Mouse (Mus musculus): ENCODE results near the gene Kif6. TPM values are rescaled to one million over a fixed set of nuclear protein-coding genes. Genes with fewer than 3 reads are reported as not detected.

The Kif6 gene
- polyA plus RNA-seq (2015; fragmentation: Nextera tagmentation; extraction: Ambion mirVana), result 2.2 and 2.5 TPM in 2 replicates

DNA sequence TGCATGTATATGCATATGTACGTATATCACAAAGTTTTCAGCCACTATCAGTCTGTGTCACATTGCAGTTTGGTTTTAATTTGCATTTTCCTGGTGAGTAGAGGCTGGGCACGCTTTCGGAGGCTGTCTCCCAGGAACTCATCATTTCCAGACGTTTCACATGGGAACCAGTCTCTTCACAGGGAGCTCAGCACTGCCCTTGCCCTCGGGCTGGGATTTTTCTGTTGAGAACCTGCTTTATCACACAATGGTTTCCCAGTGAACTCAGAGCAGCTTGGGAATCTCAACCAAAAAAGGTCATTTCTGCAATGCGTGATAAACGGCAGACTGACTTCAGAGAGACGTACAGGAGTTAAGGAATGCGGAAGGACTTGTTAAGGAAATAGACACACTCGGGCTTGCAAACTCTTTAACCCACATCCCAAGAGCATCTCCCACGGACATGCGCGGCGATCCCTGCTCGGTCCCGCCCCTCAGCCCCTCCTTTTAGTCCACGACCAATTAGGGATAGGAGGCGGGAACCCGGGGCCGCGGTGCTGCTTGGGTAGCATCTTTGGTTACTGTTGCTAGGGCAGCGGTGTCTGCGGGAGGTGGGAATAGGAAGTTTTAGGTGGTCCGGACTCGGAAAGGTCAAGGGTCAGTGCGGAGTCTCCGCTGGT lies at the start of gene Kif6:
Gene Kif6, plus strand, starts transcription at position 560 of the 659 bp plus-strand sequence.
- ATAC-seq, result peak; percentile 99
- Histone ChIP-seq H3K4me1 (ENCODE audit: control insufficient read depth, insufficient read depth, low read length) (peaks cover 10% of the 10 kb centered on the region), H3K27me3 (ENCODE audit: control insufficient read depth, insufficient read depth, low read depth, low read length) (no peaks in the 10 kb centered on the region; the same call in 1 of the 2 replicates), H3K36me3 (ENCODE audit: control insufficient read depth, insufficient read depth, low read length) (no peaks in the 10 kb centered on the region), H3K9me3 (replicated peaks; ENCODE audit: control insufficient read depth, low read length, poor library complexity, severe bottlenecking) (no peaks in the 10 kb centered on the region), H3K27ac (ENCODE audit: low read length) (peak within 1 kb of the TSS; percentile 48), H3K9ac (ENCODE audit: low read depth, low read length) (peak within 1 kb of the TSS; percentile 64), H3K4me2 (ENCODE audit: low read length) (peak within 1 kb of the TSS; percentile 96), H3K4me3 (ENCODE audit: low read depth, low read length) (peak within 1 kb of the TSS; percentile 60)
- WGBS, result 2% methylated on average over 27 of the region's 27 CpGs

DNA sequence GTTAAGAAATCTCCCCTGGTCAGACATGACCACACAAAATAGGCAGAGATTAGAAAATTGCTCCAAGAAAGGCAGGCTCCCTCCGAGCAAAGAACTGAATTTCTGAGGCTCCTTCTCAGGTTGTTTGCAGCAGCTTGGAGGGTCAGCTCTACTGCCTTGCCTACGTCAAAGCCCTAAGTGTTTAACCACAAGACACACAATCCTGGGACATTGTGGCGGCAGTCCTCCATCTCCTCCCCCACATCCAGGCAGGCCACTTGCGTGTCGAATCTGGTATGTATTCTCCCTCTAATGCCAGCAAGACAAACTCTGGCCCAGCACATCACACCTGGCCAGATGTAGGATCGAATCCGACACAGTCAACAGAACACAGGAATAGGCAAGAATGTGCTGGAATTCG lies 46.2 kb upstream of the Kif6 start:
- 88% methylated on average over 8 of the region's 8 CpGs for WGBS
- Histone ChIP-seq H3K27ac (ENCODE audit: low read length) (no peak overlapping the region), H3K27me3 (ENCODE audit: control insufficient read depth, insufficient read depth, low read depth, low read length) (peaks cover under 1% of the 10 kb centered on the region), H3K4me3 (ENCODE audit: low read depth, low read length) (no peak overlapping the region), H3K36me3 (ENCODE audit: control insufficient read depth, insufficient read depth, low read length) (no peaks in the 10 kb centered on the region), H3K4me1 (ENCODE audit: control insufficient read depth, insufficient read depth, low read length) (peaks cover 8% of the 10 kb centered on the region), H3K4me2 (ENCODE audit: low read length) (no peak overlapping the region), H3K9ac (ENCODE audit: low read depth, low read length) (no peak overlapping the region), H3K9me3 (replicated peaks; ENCODE audit: control insufficient read depth, low read length, poor library complexity, severe bottlenecking) (0 out of 2 replicates have a peak, but pooled peaks cover 2% of the 10 kb centered on the region)
- ATAC-seq, result no peak

DNA sequence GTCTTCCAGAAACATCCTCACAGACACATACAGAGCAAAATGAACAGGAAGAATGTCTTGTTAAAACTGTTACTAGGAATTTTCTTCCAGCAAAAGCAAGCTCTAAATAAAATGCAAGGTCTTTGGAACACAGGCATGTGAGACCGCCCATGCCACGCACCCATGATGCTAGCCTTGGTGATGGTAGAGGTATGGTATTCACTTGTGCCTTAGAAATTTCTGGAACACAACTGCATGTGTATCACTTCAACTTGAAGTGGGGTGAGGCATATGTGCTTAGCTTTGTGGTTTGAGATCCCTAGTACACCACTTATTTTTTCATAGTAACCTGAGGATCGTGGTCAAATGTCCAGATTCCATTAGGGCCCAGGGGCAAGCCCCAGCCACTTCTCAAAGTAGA lies 37.6 kb upstream of the Kif6 start:
- H3K4me3 ChIP-seq (ENCODE audit: low read depth, low read length), result no peak overlapping the region
- H3K36me3 ChIP-seq (ENCODE audit: control insufficient read depth, insufficient read depth, low read length), result no peaks in the 10 kb centered on the region
- ATAC-seq, result no peak
- H3K9me3 ChIP-seq (replicated peaks; ENCODE audit: control insufficient read depth, low read length, poor library complexity, severe bottlenecking), result peaks cover 3% of the 10 kb centered on the region; the same call in 1 of the 2 replicates
- 98% methylated on average over 3 of the region's 3 CpGs for WGBS
- H3K27ac ChIP-seq (ENCODE audit: low read length), result no peak overlapping the region
- no peak overlapping the region for H3K9ac ChIP-seq (ENCODE audit: low read depth, low read length)
- no peak overlapping the region for H3K4me2 ChIP-seq (ENCODE audit: low read length)
- no peaks in the 10 kb centered on the region for H3K27me3 ChIP-seq (ENCODE audit: control insufficient read depth, insufficient read depth, low read depth, low read length)
- no peaks in the 10 kb centered on the region for H3K4me1 ChIP-seq (ENCODE audit: control insufficient read depth, insufficient read depth, low read length)

DNA sequence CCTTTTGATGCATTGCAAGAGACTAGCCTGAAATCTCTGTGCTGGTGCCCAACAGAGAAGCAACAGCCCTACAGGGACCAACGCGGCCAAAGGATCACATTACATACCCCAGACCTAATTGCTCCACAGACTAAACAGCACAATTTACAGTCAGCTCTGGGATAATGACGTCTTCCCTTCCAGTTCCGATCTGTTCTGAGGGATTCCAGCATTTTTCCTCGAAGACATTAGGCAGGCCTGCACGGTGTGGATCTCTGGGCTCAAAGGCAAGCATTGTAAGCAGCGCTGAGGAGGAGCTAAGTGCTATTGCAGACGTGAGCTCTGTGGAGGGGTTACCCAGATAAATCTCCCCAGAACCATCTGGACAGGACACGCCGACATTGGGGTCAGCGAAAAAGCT lies 32.5 kb upstream of the Kif6 start:
- Histone ChIP-seq H3K36me3 (ENCODE audit: control insufficient read depth, insufficient read depth, low read length) (no peaks in the 10 kb centered on the region), H3K4me3 (ENCODE audit: low read depth, low read length) (no peak overlapping the region), H3K9me3 (replicated peaks; ENCODE audit: control insufficient read depth, low read length, poor library complexity, severe bottlenecking) (no peaks in the 10 kb centered on the region), H3K27me3 (ENCODE audit: control insufficient read depth, insufficient read depth, low read depth, low read length) (no peaks in the 10 kb centered on the region), H3K9ac (ENCODE audit: low read depth, low read length) (no peak overlapping the region), H3K27ac (ENCODE audit: low read length) (no peak overlapping the region), H3K4me1 (ENCODE audit: control insufficient read depth, insufficient read depth, low read length) (no peaks in the 10 kb centered on the region), H3K4me2 (ENCODE audit: low read length) (no peak overlapping the region)
- 80% methylated on average over 11 of the region's 11 CpGs for WGBS
- no peak for ATAC-seq

DNA sequence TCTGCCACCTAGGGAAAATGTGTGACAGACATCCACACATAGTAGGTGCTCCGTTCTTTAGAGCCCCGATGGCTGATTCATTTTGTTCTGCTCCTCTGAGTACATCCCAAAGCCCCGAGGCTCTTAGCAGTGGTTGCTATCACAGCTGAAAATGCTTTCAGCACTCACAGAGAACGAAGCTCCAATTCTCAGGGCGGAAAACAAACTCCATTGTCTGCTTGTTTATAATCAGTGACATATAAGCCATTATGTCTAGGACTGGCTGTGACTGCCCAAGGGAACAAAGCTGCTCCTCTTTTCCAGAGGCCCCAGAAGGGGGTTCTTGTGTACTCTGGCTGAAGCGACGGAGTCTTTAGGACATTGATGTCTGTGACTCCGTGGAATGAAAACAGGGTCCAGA lies 24.9 kb upstream of the Kif6 start:
- Histone ChIP-seq H3K27ac (ENCODE audit: low read length) (no peak overlapping the region), H3K27me3 (ENCODE audit: control insufficient read depth, insufficient read depth, low read depth, low read length) (no peaks in the 10 kb centered on the region), H3K9ac (ENCODE audit: low read depth, low read length) (no peak overlapping the region), H3K4me3 (ENCODE audit: low read depth, low read length) (no peak overlapping the region), H3K4me1 (ENCODE audit: control insufficient read depth, insufficient read depth, low read length) (no peaks in the 10 kb centered on the region; the same call in 1 of the 2 replicates), H3K9me3 (replicated peaks; ENCODE audit: control insufficient read depth, low read length, poor library complexity, severe bottlenecking) (no peaks in the 10 kb centered on the region), H3K4me2 (ENCODE audit: low read length) (no peak overlapping the region), H3K36me3 (ENCODE audit: control insufficient read depth, insufficient read depth, low read length) (no peaks in the 10 kb centered on the region)
- no peak for ATAC-seq
- WGBS, result 44% methylated on average over 8 of the region's 8 CpGs

DNA sequence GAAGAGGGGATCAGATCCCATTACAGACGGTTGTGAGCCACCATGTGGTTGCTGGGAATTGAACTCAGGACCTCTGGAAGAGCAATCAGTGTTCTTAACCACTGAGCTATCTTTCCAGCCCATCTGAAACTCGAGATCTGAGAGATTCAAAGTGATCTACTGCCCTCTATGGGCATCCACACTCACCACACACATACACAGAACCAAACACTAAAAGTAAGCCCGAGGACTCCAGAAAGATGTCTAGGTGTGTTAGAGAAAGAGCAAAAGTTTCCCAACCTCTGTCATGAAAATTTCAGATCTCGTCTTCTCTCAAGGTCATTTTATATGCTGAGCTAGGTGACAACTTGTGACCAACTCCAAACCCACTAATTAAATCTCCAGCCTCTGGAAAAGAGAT lies 9.5 kb upstream of the Kif6 start:
- WGBS, result 82% methylated on average over 4 of the region's 4 CpGs
- no peak overlapping the region for H3K4me3 ChIP-seq (ENCODE audit: low read depth, low read length)
- H3K9me3 ChIP-seq (replicated peaks; ENCODE audit: control insufficient read depth, low read length, poor library complexity, severe bottlenecking), result no peaks in the 10 kb centered on the region; the same call in 1 of the 2 replicates
- no peaks in the 10 kb centered on the region for H3K27me3 ChIP-seq (ENCODE audit: control insufficient read depth, insufficient read depth, low read depth, low read length)
- H3K36me3 ChIP-seq (ENCODE audit: control insufficient read depth, insufficient read depth, low read length), result no peaks in the 10 kb centered on the region
- no peak overlapping the region for H3K27ac ChIP-seq (ENCODE audit: low read length)
- ATAC-seq, result no peak
- no peak overlapping the region for H3K4me2 ChIP-seq (ENCODE audit: low read length)
- H3K4me1 ChIP-seq (ENCODE audit: control insufficient read depth, insufficient read depth, low read length), result no peaks in the 10 kb centered on the region
- H3K9ac ChIP-seq (ENCODE audit: low read depth, low read length), result no peak overlapping the region

DNA sequence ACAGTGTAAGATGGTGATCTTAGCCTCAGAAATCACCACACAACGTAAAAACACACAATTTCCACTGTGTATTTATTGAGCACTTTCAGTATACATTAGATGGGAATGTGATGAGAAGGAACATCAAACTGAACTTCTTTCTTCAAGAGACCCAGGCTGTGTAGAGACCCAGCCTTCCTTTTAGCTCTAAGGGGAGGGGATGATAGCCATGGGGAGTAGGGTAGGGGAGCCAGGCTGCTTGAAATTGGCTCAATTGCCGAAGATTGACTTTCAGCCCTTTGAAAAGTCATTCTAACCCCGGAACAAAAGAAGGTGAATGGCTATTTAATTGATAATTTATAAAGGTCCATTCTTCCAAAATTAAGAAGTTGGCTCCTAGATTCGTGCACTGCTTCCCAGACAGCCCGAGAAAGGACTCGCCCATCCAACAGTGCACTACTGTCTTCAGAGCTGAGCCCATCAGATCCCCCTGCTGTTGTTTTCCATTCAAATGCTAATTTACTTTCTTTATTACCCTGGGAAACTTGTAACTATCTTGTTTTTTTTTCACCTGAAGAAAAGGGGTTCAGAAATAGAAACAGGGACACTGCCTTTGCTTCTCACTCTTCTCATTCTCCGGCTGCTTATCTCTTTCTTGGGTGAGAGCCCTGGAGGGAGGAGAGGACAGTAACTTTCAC lies 7.4 kb upstream of the Kif6 start:
- H3K9ac ChIP-seq (ENCODE audit: low read depth, low read length), result no peak overlapping the region
- ATAC-seq, result no peak
- H3K36me3 ChIP-seq (ENCODE audit: control insufficient read depth, insufficient read depth, low read length), result no peaks in the 10 kb centered on the region
- 18% methylated on average over 7 of the region's 7 CpGs for WGBS
- H3K4me1 ChIP-seq (ENCODE audit: control insufficient read depth, insufficient read depth, low read length), result no peaks in the 10 kb centered on the region
- H3K4me2 ChIP-seq (ENCODE audit: low read length), result no peak overlapping the region
- H3K4me3 ChIP-seq (ENCODE audit: low read depth, low read length), result no peak overlapping the region
- no peaks in the 10 kb centered on the region; the same call in 1 of the 2 replicates for H3K9me3 ChIP-seq (replicated peaks; ENCODE audit: control insufficient read depth, low read length, poor library complexity, severe bottlenecking)
- H3K27me3 ChIP-seq (ENCODE audit: control insufficient read depth, insufficient read depth, low read depth, low read length), result no peaks in the 10 kb centered on the region
- H3K27ac ChIP-seq (ENCODE audit: low read length), result no peak overlapping the region

DNA sequence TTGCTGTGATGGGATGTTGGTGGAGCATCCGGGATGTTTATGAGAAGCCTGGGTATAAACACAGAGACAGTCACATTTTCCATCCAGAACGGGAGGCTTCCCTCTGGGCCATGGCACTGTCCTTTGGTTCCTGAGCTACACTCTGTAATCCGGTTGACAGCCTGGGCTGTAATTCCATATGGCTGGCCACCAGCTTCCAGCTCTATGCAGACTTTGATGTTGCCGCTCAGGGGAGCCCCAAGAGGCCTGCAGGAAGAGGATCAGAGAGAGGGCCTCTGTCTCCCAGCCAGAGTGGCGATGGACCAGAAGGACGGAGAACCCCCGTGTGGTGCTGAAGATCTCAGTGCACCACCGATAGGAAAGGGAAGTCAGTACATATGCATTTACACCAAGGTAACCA lies 4.6 kb upstream of the Kif6 start:
- no peak overlapping the region for H3K9ac ChIP-seq (ENCODE audit: low read depth, low read length)
- no peak overlapping the region for H3K4me3 ChIP-seq (ENCODE audit: low read depth, low read length)
- no peak overlapping the region for H3K4me2 ChIP-seq (ENCODE audit: low read length)
- no peak for ATAC-seq
- H3K9me3 ChIP-seq (replicated peaks; ENCODE audit: control insufficient read depth, low read length, poor library complexity, severe bottlenecking), result no peaks in the 10 kb centered on the region; the same call in 1 of the 2 replicates
- peaks cover 4% of the 10 kb centered on the region; the same call in 1 of the 2 replicates for H3K4me1 ChIP-seq (ENCODE audit: control insufficient read depth, insufficient read depth, low read length)
- WGBS, result 56% methylated on average over 8 of the region's 8 CpGs
- H3K27ac ChIP-seq (ENCODE audit: low read length), result no peak overlapping the region
- H3K27me3 ChIP-seq (ENCODE audit: control insufficient read depth, insufficient read depth, low read depth, low read length), result no peaks in the 10 kb centered on the region; the same call in 1 of the 2 replicates
- no peaks in the 10 kb centered on the region for H3K36me3 ChIP-seq (ENCODE audit: control insufficient read depth, insufficient read depth, low read length)

DNA sequence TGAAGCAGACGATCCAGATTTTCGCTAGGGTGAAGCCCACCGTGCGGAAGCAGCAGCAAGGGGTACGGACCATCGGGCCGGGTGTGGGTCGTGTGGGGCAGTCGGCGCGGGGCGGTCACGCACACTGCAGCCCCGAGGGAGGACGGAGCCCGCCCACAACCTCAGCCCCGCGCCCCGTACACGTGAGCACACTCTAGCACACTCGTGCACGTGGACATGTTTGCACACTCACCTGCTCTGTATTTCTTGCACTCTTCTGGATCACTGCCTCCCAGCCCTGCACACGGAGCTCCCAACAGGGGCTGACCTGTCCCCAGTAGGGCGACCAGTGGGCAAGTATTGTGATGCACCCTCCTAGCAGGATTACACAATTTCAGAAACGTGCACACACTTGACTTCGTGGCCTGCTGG lies 310 bp downstream of the Kif6 start:
- peak; percentile 89 for ATAC-seq
- Histone ChIP-seq H3K36me3 (ENCODE audit: control insufficient read depth, insufficient read depth, low read length) (no peaks in the 10 kb centered on the region), H3K9ac (ENCODE audit: low read depth, low read length) (peak overlapping the region; percentile 64), H3K27ac (ENCODE audit: low read length) (no peak overlapping the region), H3K4me1 (ENCODE audit: control insufficient read depth, insufficient read depth, low read length) (peaks cover 10% of the 10 kb centered on the region), H3K4me2 (ENCODE audit: low read length) (peak overlapping the region; percentile 96), H3K4me3 (ENCODE audit: low read depth, low read length) (peak overlapping the region; percentile 60), H3K9me3 (replicated peaks; ENCODE audit: control insufficient read depth, low read length, poor library complexity, severe bottlenecking) (no peaks in the 10 kb centered on the region), H3K27me3 (ENCODE audit: control insufficient read depth, insufficient read depth, low read depth, low read length) (no peaks in the 10 kb centered on the region; the same call in 1 of the 2 replicates)
- under 1% methylated on average over 25 of the region's 26 CpGs for WGBS

Data from midbrain, embryonic 16.5 days (tissue).